Mouse (Mus musculus) stomach, postnatal 0 days (tissue): ENCODE data around the gene Pet100.

Experiments used
- CTCF ChIP-seq: IDR thresholded peaks from 2 replicates; pipeline ENCODE4 v1.5.1; 2016; ENCODE audit warnings: antibody characterized with exemption, low read depth, mild to moderate bottlenecking, moderate library complexity
- EP300 ChIP-seq: optimal IDR thresholded peaks from 2 replicates; pipeline ENCODE3; 2016; ENCODE audit warnings: antibody characterized with exemption

DNA sequence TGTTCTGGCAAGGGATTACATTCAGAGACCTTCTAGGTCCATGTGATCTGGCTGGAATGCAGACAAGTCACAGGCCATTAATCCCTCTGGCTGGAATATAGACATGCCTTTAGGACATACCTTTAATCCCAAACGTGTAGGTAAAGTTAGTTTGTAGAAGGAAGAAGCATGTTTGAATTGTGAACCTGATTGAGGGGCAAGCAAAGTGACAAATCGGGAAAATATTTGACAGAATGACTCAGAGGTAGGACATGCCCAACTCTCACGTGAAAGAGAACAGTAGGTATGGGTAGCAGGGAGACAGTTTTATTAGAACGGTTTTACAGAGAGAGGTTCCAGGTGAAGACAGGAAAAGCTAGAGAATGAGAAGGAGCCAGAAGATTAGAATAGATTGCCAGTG lies 26.2 kb downstream of the Pet100 start:
- no peak for TF ChIP-seq CTCF
- TF ChIP-seq EP300: no peak
